In the genomic region with DNA sequence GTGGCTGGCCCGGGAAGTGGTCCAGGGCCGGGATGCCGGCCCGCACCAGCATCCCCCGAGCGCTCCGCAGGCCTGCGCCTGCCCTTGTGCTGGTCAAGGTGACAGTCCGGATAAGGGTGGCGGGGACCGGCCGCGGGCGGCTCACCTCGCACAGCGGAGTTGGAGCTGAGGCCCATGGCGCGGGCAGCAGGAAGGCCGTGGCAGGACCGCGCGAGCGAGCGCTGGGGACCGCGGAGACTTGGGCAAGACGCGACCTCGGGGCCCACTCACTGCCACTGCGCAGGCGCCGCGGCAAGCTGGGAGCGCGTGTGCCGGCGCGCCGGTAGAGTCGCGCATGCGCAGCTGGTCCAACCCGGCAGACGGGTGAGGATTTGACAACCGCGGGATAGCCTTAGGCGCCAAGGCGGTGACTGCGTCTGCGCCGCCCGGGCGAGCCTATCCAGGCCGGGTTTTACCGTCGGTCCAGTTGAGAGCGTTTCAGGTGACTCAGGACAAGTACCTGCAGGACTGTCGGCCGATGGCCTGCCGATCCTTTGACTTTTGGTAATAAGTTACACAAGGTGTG, we compare ENCODE assay signal across 8 mouse cellular contexts. TPM values are rescaled to one million over a fixed set of nuclear protein-coding genes. Genes with fewer than 3 reads are reported as not detected.
DNase-seq lines count a peak whose midpoint lies in the region; ATAC-seq lines count a peak whose summit lies in the region.

A gene (minus strand): TSS at position 376 of the 565 bp plus-strand sequence.

- peaks cover 7% of the 10 kb centered on the region for H3K36me3 ChIP-seq in megakaryocyte, embryonic 14.5 days (replicated peaks; ENCODE audit: low read length)

- H3K27me3 ChIP-seq in megakaryocyte, embryonic 14.5 days (replicated peaks): no peaks in the 10 kb centered on the region

- H3K4me3 ChIP-seq in megakaryocyte, embryonic 14.5 days (replicated peaks): peak within 1 kb of the TSS; percentile 92

- no peaks in the 10 kb centered on the region for H3K9me3 ChIP-seq in megakaryocyte, embryonic 14.5 days

- peaks cover 70% of the 10 kb centered on the region for H3K4me1 ChIP-seq in megakaryocyte, embryonic 14.5 days

- DNase-seq in ZHBTc4 (ENCODE audit: low read depth, low spot score): peak; percentile 97
- DNase-seq in gastrocnemius, adult 8-10 months (ENCODE audit: low spot score in 2 of 2): peak; percentile 84 to 91
- peak; percentile 79 for DNase-seq in hindlimb bud, embryonic 11.5 days (ENCODE audit: extremely low spot score, low read depth, low spot score)
- DNase-seq in left cerebral cortex, adult 8-10 months (ENCODE audit: low spot score in 2 of 2): peak; percentile 81 to 93
- peak; percentile 96 to 97 for DNase-seq in right cerebral cortex, postnatal 10 days (ENCODE audit: low spot score in 2 of 2)
- DNase-seq in urinary bladder, postnatal 25 days (ENCODE audit: low spot score): peak; percentile 89

- ATAC-seq in common myeloid progenitor, adult 5-6 weeks (replicated peaks; ENCODE audit: low read depth, poor library complexity, severe bottlenecking): peak; percentile 37

RNA-seq across cellular contexts. Expression of the gene that starts here (rescaled TPM):
- total RNA-seq in common myeloid progenitor, adult 5-6 weeks (2017): 26.3 and 27.5 TPM in 2 replicates
- total RNA-seq in gastrocnemius, adult 8-10 months (2022): 100 to 1,000 TPM; 235 to 275 (median 257) TPM
- total RNA-seq in left cerebral cortex, adult 8-10 months (2022): 100 to 1,000 TPM; 121 to 129 (median 127) TPM
- polyA plus RNA-seq in megakaryocyte, embryonic 14.5 days (2012; ENCODE audit: insufficient read depth, low replicate concordance): 31.8 and 32.1 TPM in 2 replicates

Comparison
In these comparisons a context has a peak if more than half of its experiments do, and no peak if none do; other contexts are left out.
1. Peak in every context shown above with its lines: DNase-seq, ATAC-seq and H3K4me3 ChIP-seq.